Mouse (Mus musculus) left cerebral cortex, postnatal 25 days (tissue): ENCODE results near the gene Dscaml1. TPM values are rescaled to one million over a fixed set of nuclear protein-coding genes. Genes with fewer than 3 reads are reported as not detected.

ENCODE experiments used
- DNase-seq, 2 experiments: peaks; one replicate each; pipeline ENCODE4 v3.0.0; 2022; ENCODE audit warnings: low spot score in 2 of 2, mixed read lengths in 1 of 2
- intact Hi-C: fragments of 180-260 bp; cut with DNase I; formaldehyde crosslinking; loops from one replicate; pipeline ENCODE4 v1.15.1; 2025
- total RNA-seq, 2 experiments: library from RNA; stranded (reverse); gene quantifications; 2 replicates each; pipeline ENCODE4 v1.2.3; 2021

Gene Dscaml1
- total RNA-seq, result 10 to 100 TPM; 51.1 to 51.7 TPM

- intact Hi-C loops, result no loop called here
- DNase-seq, result no peak
Observed at GRCm38 (mm10) chr9:45426456-45426855, at the start of gene Dscaml1. Gene Dscaml1, plus strand, starts transcription at chr9:45426628.

- DNase-seq, result no peak
- intact Hi-C loops, result no loop called here
Observed at GRCm38 (mm10) chr9:45376883-45377282, 49.5 kb upstream of the Dscaml1 start.

GRCm38 (mm10) chr9:45380411-45381251, 45.8 kb upstream of the Dscaml1 start:
- no peak for DNase-seq
- intact Hi-C loops, result no loop called here

- peak in 1 of 2 experiments; percentile 31 for DNase-seq
- intact Hi-C loops, result no loop called here
Observed at GRCm38 (mm10) chr9:45382336-45382735, 44.1 kb upstream of the Dscaml1 start.

- DNase-seq, result no peak
- intact Hi-C loops, result no loop called here
Observed at GRCm38 (mm10) chr9:45382834-45383233, 43.6 kb upstream of the Dscaml1 start.

- no peak for DNase-seq
- intact Hi-C loops, result no loop called here
Observed at GRCm38 (mm10) chr9:45383883-45384282, 42.5 kb upstream of the Dscaml1 start.

GRCm38 (mm10) chr9:45386698-45387097, 39.7 kb upstream of the Dscaml1 start:
- intact Hi-C loops, result loop anchor here (5.0 kb wide), 1 partner anchor 264 kb away; no protein-coding TSS in a partner anchor
- no peak for DNase-seq

GRCm38 (mm10) chr9:45388385-45388994, 37.9 kb upstream of the Dscaml1 start:
- peak; percentile 90 to 93 for DNase-seq
- intact Hi-C loops, result loop anchor here (1.0 to 5.0 kb wide), 4 partner anchors 43 to 266 kb away; no protein-coding TSS in a partner anchor

- no peak for DNase-seq
- intact Hi-C loops, result loop anchor here (5.0 kb wide), 1 partner anchor 267 kb away; no protein-coding TSS in a partner anchor
Observed at GRCm38 (mm10) chr9:45389596-45389995, 36.8 kb upstream of the Dscaml1 start.

GRCm38 (mm10) chr9:45391299-45391698, 35.1 kb upstream of the Dscaml1 start:
- intact Hi-C loops, result no loop called here
- no peak for DNase-seq

GRCm38 (mm10) chr9:45395218-45395617, 31.2 kb upstream of the Dscaml1 start:
- DNase-seq, result no peak
- intact Hi-C loops, result no loop called here

- DNase-seq, result no peak
- intact Hi-C loops, result no loop called here
Observed at GRCm38 (mm10) chr9:45395796-45396195, 30.6 kb upstream of the Dscaml1 start.

GRCm38 (mm10) chr9:45398336-45398735, 28.1 kb upstream of the Dscaml1 start:
- intact Hi-C loops, result no loop called here

GRCm38 (mm10) chr9:45399434-45399833, 27.0 kb upstream of the Dscaml1 start, which contains the start of gene Fxyd2:
Gene Fxyd2, plus strand, starts transcription at chr9:45399669.
- DNase-seq, result no peak
- intact Hi-C loops, result no loop called here

More at GRCm38 (mm10) chr9:45398336-45398735, 28.1 kb upstream of the Dscaml1 start:
- DNase-seq, result no peak

- no peak for DNase-seq
- intact Hi-C loops, result no loop called here
Observed at GRCm38 (mm10) chr9:45401851-45402250, 24.6 kb upstream of the Dscaml1 start.

GRCm38 (mm10) chr9:45402957-45403356, 23.5 kb upstream of the Dscaml1 start:
- intact Hi-C loops, result no loop called here

GRCm38 (mm10) chr9:45405694-45406093, 20.7 kb upstream of the Dscaml1 start:
- intact Hi-C loops, result no loop called here
- no peak for DNase-seq

More at GRCm38 (mm10) chr9:45402957-45403356, 23.5 kb upstream of the Dscaml1 start:
- no peak for DNase-seq

GRCm38 (mm10) chr9:45406808-45407207, 19.6 kb upstream of the Dscaml1 start:
- DNase-seq, result no peak
- intact Hi-C loops, result no loop called here

- intact Hi-C loops, result loop anchor here (1.0 kb wide), 2 partner anchors 108 to 187 kb away; no protein-coding TSS in a partner anchor
- DNase-seq, result peak; percentile 76 to 87
Observed at GRCm38 (mm10) chr9:45407706-45408675, 18.4 kb upstream of the Dscaml1 start.
